Mouse (Mus musculus) liver, postnatal 0 days (tissue): ENCODE data around the gene Adamts7. TPM values are rescaled to one million over a fixed set of nuclear protein-coding genes. Genes with fewer than 3 reads are reported as not detected.
A peak's percentile ranks its signal among the peaks of the same experiment; 100 is the strongest.

ENCODE experiments used
- ATAC-seq: fragments of 200-750 bp; cut with Nextera tagmentation; 2 replicates; pipeline ENCODE4 v1.8.0; 2017; ENCODE audit warnings: mild to moderate bottlenecking, moderate library complexity
- DNase-seq: peaks from one replicate; pipeline ENCODE4 v3.0.0-alpha.2; 2016
- H3K27ac ChIP-seq: fragments of 300-500 bp; sonication (generic); 2 replicates; pipeline ENCODE4 v1.5.1; 2014; ENCODE audit warnings: antibody characterized with exemption, moderate library complexity, mild to moderate bottlenecking, low read depth
- H3K27me3 ChIP-seq: fragments of 300-500 bp; sonication (generic); 2 replicates; pipeline ENCODE4 v1.6.1; 2014; ENCODE audit warnings: low read length, control low read depth, mixed read lengths; ENCODE audit not compliant: insufficient read depth
- H3K36me3 ChIP-seq: fragments of 300-500 bp; sonication (generic); replicated peaks from 2 replicates; pipeline ENCODE4 v1.6.1; 2014; ENCODE audit warnings: mild to moderate bottlenecking, control low read depth, low read length, moderate library complexity, mixed read lengths; ENCODE audit not compliant: insufficient read depth
- H3K4me1 ChIP-seq: fragments of 300-500 bp; sonication (generic); 2 replicates; pipeline ENCODE4 v1.6.1; 2014; ENCODE audit warnings: antibody characterized with exemption, mild to moderate bottlenecking, control low read depth; ENCODE audit not compliant: insufficient read depth
- H3K4me2 ChIP-seq: fragments of 300-500 bp; sonication (generic); 2 replicates; pipeline ENCODE4 v1.6.1; 2014; ENCODE audit warnings: low read depth, mild to moderate bottlenecking, low read length, moderate library complexity, mixed read lengths
- H3K4me3 ChIP-seq: fragments of 300-500 bp; sonication (generic); 2 replicates; pipeline ENCODE4 v1.5.1; 2014; ENCODE audit warnings: low read depth, low read length
- H3K9ac ChIP-seq: fragments of 300-500 bp; sonication (generic); replicated peaks from 2 replicates; pipeline ENCODE4 v1.6.1; 2014; ENCODE audit warnings: mild to moderate bottlenecking, moderate library complexity
- H3K9me3 ChIP-seq: fragments of 300-500 bp; sonication (generic); 2 replicates; pipeline ENCODE4 v1.6.1; 2016; ENCODE audit warnings: mild to moderate bottlenecking, control low read depth, low read length, mixed read lengths
- CTCF ChIP-seq: sonication (generic); IDR thresholded peaks from 2 replicates; pipeline ENCODE4 v1.5.1; 2016; ENCODE audit warnings: antibody characterized with exemption, low read depth
- EP300 ChIP-seq: IDR thresholded peaks from 2 replicates; pipeline ENCODE4 v1.6.1; 2016; ENCODE audit warnings: antibody characterized with exemption, low read depth, mild to moderate bottlenecking
- WGBS: fragments of 180-500 bp; shearing (Covaris S2); extraction: QIAGEN DNeasy Blood & Tissue Kit; methylation state at CpG from one replicate; pipeline ENCODE4 v1.1.7; 2014; ENCODE audit not compliant: insufficient replicate concordance; 5-methylcytosine and 5-hydroxymethylcytosine counted together
- polyA plus RNA-seq: library from polyadenylated mRNA; unstranded; fragments of >200 nt; fragmentation: Nextera tagmentation; extraction: Ambion mirVana; gene quantifications from 2 replicates; pipeline ENCODE4 v1.2.1, GENCODE M21; 2015

Adamts7 gene
- polyA plus RNA-seq, 1 experiment from 2014 or later: 2.0 TPM

GRCm38 (mm10) chr9:90128636-90129201 lies 34.1 kb upstream of the Adamts7 start:
- Histone ChIP-seq H3K4me3 (no peak overlapping the region), H3K4me2 (no peak overlapping the region), H3K9me3 (no peaks in the 10 kb centered on the region), H3K36me3 (no peaks in the 10 kb centered on the region), H3K27ac (no peak overlapping the region), H3K27me3 (no peaks in the 10 kb centered on the region), H3K4me1 (peaks cover under 1% of the 10 kb centered on the region; the same call in 1 of the 2 replicates), H3K9ac (no peak overlapping the region)
- 58% methylated on average over 6 of the region's 6 CpGs for WGBS
- ATAC-seq (no peak), DNase-seq (no peak)
- TF ChIP-seq EP300 (no peak), CTCF (no peak)

GRCm38 (mm10) chr9:90133562-90134355 lies 29.1 kb upstream of the Adamts7 start:
- WGBS: 65% methylated on average over 7 of the region's 7 CpGs
- no peak for ATAC-seq

GRCm38 (mm10) chr9:90135466-90135865 lies 27.4 kb upstream of the Adamts7 start:
- 68% methylated on average over 8 of the region's 8 CpGs for WGBS
- no peak overlapping the region for H3K9ac ChIP-seq
- H3K9me3 ChIP-seq: no peaks in the 10 kb centered on the region
- no peaks in the 10 kb centered on the region for H3K27me3 ChIP-seq
- no peak for DNase-seq
- no peak overlapping the region for H3K4me3 ChIP-seq
- H3K36me3 ChIP-seq: no peaks in the 10 kb centered on the region
- TF ChIP-seq EP300 (no peak), CTCF (peak; percentile 40)
- no peak overlapping the region for H3K27ac ChIP-seq
- peaks cover 5% of the 10 kb centered on the region; the same call in 1 of the 2 replicates for H3K4me1 ChIP-seq
- H3K4me2 ChIP-seq: no peak overlapping the region
- no peak for ATAC-seq

More at GRCm38 (mm10) chr9:90133562-90134355, 29.1 kb upstream of the Adamts7 start:
- no peaks in the 10 kb centered on the region for H3K27me3 ChIP-seq
- no peak overlapping the region for H3K27ac ChIP-seq
- peaks cover 5% of the 10 kb centered on the region; the same call in 1 of the 2 replicates for H3K4me1 ChIP-seq
- H3K9ac ChIP-seq: no peak overlapping the region
- H3K4me2 ChIP-seq: no peak overlapping the region
- H3K36me3 ChIP-seq: no peaks in the 10 kb centered on the region
- no peak for DNase-seq
- H3K9me3 ChIP-seq: no peaks in the 10 kb centered on the region
- H3K4me3 ChIP-seq: no peak overlapping the region
- no peak for TF ChIP-seq EP300
- TF ChIP-seq CTCF: no peak

- Histone ChIP-seq H3K27ac (no peak overlapping the region), H3K4me1 (peaks cover 5% of the 10 kb centered on the region; the same call in 1 of the 2 replicates), H3K4me3 (no peak overlapping the region), H3K9ac (no peak overlapping the region), H3K9me3 (no peaks in the 10 kb centered on the region), H3K36me3 (no peaks in the 10 kb centered on the region), H3K27me3 (no peaks in the 10 kb centered on the region), H3K4me2 (no peak overlapping the region)
- ATAC-seq (peak; percentile 90), DNase-seq (peak; percentile 31)
- TF ChIP-seq CTCF: no peak
- 62% methylated on average over 9 of the region's 9 CpGs for WGBS
Observed at GRCm38 (mm10) chr9:90135963-90136677, 26.7 kb upstream of the Adamts7 start.

- DNase-seq (no peak), ATAC-seq (no peak)
- TF ChIP-seq EP300: no peak
- TF ChIP-seq CTCF: no peak
- WGBS: 82% methylated on average over 1 of the region's 1 CpGs
- no peaks in the 10 kb centered on the region for H3K9me3 ChIP-seq
- H3K4me1 ChIP-seq: peaks cover 5% of the 10 kb centered on the region; the same call in 1 of the 2 replicates
- H3K36me3 ChIP-seq: no peaks in the 10 kb centered on the region
- H3K27ac ChIP-seq: no peak overlapping the region
- H3K4me3 ChIP-seq: no peak overlapping the region
- no peak overlapping the region for H3K4me2 ChIP-seq
- H3K27me3 ChIP-seq: no peaks in the 10 kb centered on the region
- H3K9ac ChIP-seq: no peak overlapping the region
Observed at GRCm38 (mm10) chr9:90136678-90136965, 26.2 kb upstream of the Adamts7 start.

GRCm38 (mm10) chr9:90145788-90146187 lies 17.1 kb upstream of the Adamts7 start:
- H3K27me3 ChIP-seq: no peaks in the 10 kb centered on the region
- H3K4me1 ChIP-seq: no peaks in the 10 kb centered on the region
- no peak overlapping the region for H3K4me2 ChIP-seq
- no peak for TF ChIP-seq CTCF
- no peak for TF ChIP-seq EP300
- WGBS: 67% methylated on average over 2 of the region's 2 CpGs
- no peak overlapping the region for H3K27ac ChIP-seq
- H3K36me3 ChIP-seq: no peaks in the 10 kb centered on the region
- ATAC-seq (no peak), DNase-seq (no peak)
- no peak overlapping the region for H3K4me3 ChIP-seq
- H3K9me3 ChIP-seq: no peaks in the 10 kb centered on the region
- H3K9ac ChIP-seq: no peak overlapping the region
